Mouse (Mus musculus): ENCODE data around the gene Cnot10. TPM values are rescaled to one million over a fixed set of nuclear protein-coding genes. Genes with fewer than 3 reads are reported as not detected.

The Cnot10 gene
- polyA plus RNA-seq, 1 experiment from 2014 or later: 64.7 TPM

DNA sequence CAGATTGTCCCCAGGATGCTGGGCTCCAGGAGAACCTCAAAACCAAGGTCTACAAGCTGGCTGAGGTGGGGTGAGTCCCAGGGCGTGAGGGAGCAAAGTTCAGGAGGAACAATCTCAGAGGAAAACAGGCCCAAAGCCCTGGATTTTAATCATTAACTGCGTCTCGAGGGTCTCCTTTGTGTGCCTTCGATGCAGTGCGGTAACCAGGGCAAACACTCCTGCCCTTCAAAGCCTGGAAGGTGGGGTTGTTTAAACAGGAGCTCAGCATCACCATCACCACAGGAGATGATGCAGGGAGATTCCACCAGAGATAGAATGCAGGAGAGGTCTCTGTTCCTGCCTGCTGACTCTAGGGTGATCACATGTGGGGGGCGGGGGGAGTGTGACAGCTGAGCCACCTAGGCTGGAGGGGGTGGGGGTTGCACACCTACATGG lies 92.3 kb downstream of the Cnot10 start:
- ATAC-seq (ENCODE audit: low read depth): peak; percentile 48
- Histone ChIP-seq H3K36me3 (ENCODE audit: control insufficient read depth, insufficient read depth, low read length) (no peaks in the 10 kb centered on the region), H3K4me1 (replicated peaks; ENCODE audit: control insufficient read depth, insufficient read depth, low read length) (peaks cover 60% of the 10 kb centered on the region), H3K27me3 (ENCODE audit: control insufficient read depth, insufficient read depth, low read depth, low read length) (no peaks in the 10 kb centered on the region), H3K4me3 (ENCODE audit: low read length) (no peak overlapping the region), H3K9ac (ENCODE audit: low read length) (no peak overlapping the region), H3K9me3 (ENCODE audit: control insufficient read depth, low read length) (no peaks in the 10 kb centered on the region), H3K27ac (ENCODE audit: low read length) (peak overlapping the region; percentile 82), H3K4me2 (ENCODE audit: low read depth, low read length) (no peak overlapping the region)
- WGBS: 46% methylated on average over 6 of the region's 6 CpGs

GRCm38 (mm10) chr9:114546765-114547164 lies 93.2 kb downstream of the Cnot10 start:
- ATAC-seq (ENCODE audit: low read depth): no peak
- H3K4me3 ChIP-seq (ENCODE audit: low read length): no peak overlapping the region
- H3K27ac ChIP-seq (ENCODE audit: low read length): peak overlapping the region; percentile 82
- H3K27me3 ChIP-seq (ENCODE audit: control insufficient read depth, insufficient read depth, low read depth, low read length): no peaks in the 10 kb centered on the region
- H3K4me2 ChIP-seq (ENCODE audit: low read depth, low read length): no peak overlapping the region
- peaks cover 60% of the 10 kb centered on the region for H3K4me1 ChIP-seq (replicated peaks; ENCODE audit: control insufficient read depth, insufficient read depth, low read length)
- no peaks in the 10 kb centered on the region for H3K9me3 ChIP-seq (ENCODE audit: control insufficient read depth, low read length)
- no peaks in the 10 kb centered on the region for H3K36me3 ChIP-seq (ENCODE audit: control insufficient read depth, insufficient read depth, low read length)
- 38% methylated on average over 12 of the region's 12 CpGs for WGBS
- H3K9ac ChIP-seq (ENCODE audit: low read length): no peak overlapping the region

GRCm38 (mm10) chr9:114544754-114545393 lies 95.1 kb downstream of the Cnot10 start:
- Histone ChIP-seq H3K4me2 (ENCODE audit: low read depth, low read length) (peak overlapping the region; percentile 25), H3K36me3 (ENCODE audit: control insufficient read depth, insufficient read depth, low read length) (no peaks in the 10 kb centered on the region), H3K9me3 (ENCODE audit: control insufficient read depth, low read length) (no peaks in the 10 kb centered on the region), H3K27me3 (ENCODE audit: control insufficient read depth, insufficient read depth, low read depth, low read length) (no peaks in the 10 kb centered on the region), H3K4me1 (replicated peaks; ENCODE audit: control insufficient read depth, insufficient read depth, low read length) (peaks cover 59% of the 10 kb centered on the region), H3K27ac (ENCODE audit: low read length) (peak overlapping the region; percentile 65), H3K9ac (ENCODE audit: low read length) (no peak overlapping the region), H3K4me3 (ENCODE audit: low read length) (no peak overlapping the region)
- 29% methylated on average over 9 of the region's 9 CpGs for WGBS
- peak; percentile 48 for ATAC-seq (ENCODE audit: low read depth)

GRCm38 (mm10) chr9:114543882-114544753 lies 95.9 kb downstream of the Cnot10 start:
- ATAC-seq (ENCODE audit: low read depth): peak; percentile 15
- Histone ChIP-seq H3K27me3 (ENCODE audit: control insufficient read depth, insufficient read depth, low read depth, low read length) (no peaks in the 10 kb centered on the region), H3K4me1 (replicated peaks; ENCODE audit: control insufficient read depth, insufficient read depth, low read length) (peaks cover 55% of the 10 kb centered on the region), H3K4me2 (ENCODE audit: low read depth, low read length) (peak overlapping the region; percentile 25), H3K9me3 (ENCODE audit: control insufficient read depth, low read length) (no peaks in the 10 kb centered on the region), H3K27ac (ENCODE audit: low read length) (peak overlapping the region; percentile 65), H3K36me3 (ENCODE audit: control insufficient read depth, insufficient read depth, low read length) (no peaks in the 10 kb centered on the region), H3K9ac (ENCODE audit: low read length) (peak overlapping the region; percentile 31; the same call in 1 of the 2 replicates), H3K4me3 (ENCODE audit: low read length) (no peak overlapping the region)
- WGBS: 41% methylated on average over 17 of the region's 17 CpGs

GRCm38 (mm10) chr9:114541279-114541741 lies 98.7 kb downstream of the Cnot10 start:
- Histone ChIP-seq H3K4me2 (ENCODE audit: low read depth, low read length) (no peak overlapping the region), H3K27me3 (ENCODE audit: control insufficient read depth, insufficient read depth, low read depth, low read length) (no peaks in the 10 kb centered on the region), H3K4me1 (replicated peaks; ENCODE audit: control insufficient read depth, insufficient read depth, low read length) (peaks cover 43% of the 10 kb centered on the region), H3K4me3 (ENCODE audit: low read length) (no peak overlapping the region), H3K27ac (ENCODE audit: low read length) (no peak overlapping the region), H3K9me3 (ENCODE audit: control insufficient read depth, low read length) (no peaks in the 10 kb centered on the region), H3K36me3 (ENCODE audit: control insufficient read depth, insufficient read depth, low read length) (no peaks in the 10 kb centered on the region), H3K9ac (ENCODE audit: low read length) (no peak overlapping the region)
- whole genome bisulfite sequencing: 39% methylated on average over 1 of the region's 1 CpGs
- no peak for ATAC-seq (ENCODE audit: low read depth)

GRCm38 (mm10) chr9:114538996-114539563 lies 100.9 kb downstream of the Cnot10 start:
- ATAC-seq (ENCODE audit: low read depth): no peak
- Histone ChIP-seq H3K9me3 (ENCODE audit: control insufficient read depth, low read length) (no peaks in the 10 kb centered on the region), H3K4me2 (ENCODE audit: low read depth, low read length) (no peak overlapping the region), H3K27ac (ENCODE audit: low read length) (no peak overlapping the region), H3K4me1 (replicated peaks; ENCODE audit: control insufficient read depth, insufficient read depth, low read length) (peaks cover 25% of the 10 kb centered on the region), H3K9ac (ENCODE audit: low read length) (no peak overlapping the region), H3K4me3 (ENCODE audit: low read length) (no peak overlapping the region), H3K36me3 (ENCODE audit: control insufficient read depth, insufficient read depth, low read length) (no peaks in the 10 kb centered on the region), H3K27me3 (ENCODE audit: control insufficient read depth, insufficient read depth, low read depth, low read length) (no peaks in the 10 kb centered on the region)
- WGBS: 58% methylated on average over 7 of the region's 7 CpGs

DNA sequence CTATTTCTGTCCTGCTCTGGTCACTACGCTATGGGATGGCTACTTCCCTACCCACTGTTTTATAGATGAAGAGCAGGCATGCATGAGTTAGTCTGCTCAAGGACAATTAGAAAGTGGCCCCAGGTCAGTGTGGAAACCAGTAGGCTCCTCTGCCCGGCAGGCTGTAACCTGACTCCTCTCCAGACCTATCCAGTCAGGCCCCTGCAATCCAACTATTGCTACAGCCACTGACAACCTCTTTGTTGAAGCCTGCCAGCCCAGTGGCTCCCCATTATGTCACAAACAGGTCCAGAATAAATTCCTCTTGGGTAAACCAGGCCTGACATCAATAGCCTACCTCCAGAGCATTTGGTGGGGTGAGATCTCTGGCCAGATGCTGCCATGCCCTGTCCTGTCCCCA lies 103.4 kb downstream of the Cnot10 start:
- peak; percentile 36; the same call in 1 of the 2 replicates for ATAC-seq (ENCODE audit: low read depth)
- peaks cover 21% of the 10 kb centered on the region for H3K4me1 ChIP-seq (replicated peaks; ENCODE audit: control insufficient read depth, insufficient read depth, low read length)

More for the DNA sequence above, 103.4 kb downstream of the Cnot10 start:
- no peak overlapping the region for H3K4me2 ChIP-seq (ENCODE audit: low read depth, low read length)
- 58% methylated on average over 2 of the region's 2 CpGs for WGBS
- no peaks in the 10 kb centered on the region for H3K27me3 ChIP-seq (ENCODE audit: control insufficient read depth, insufficient read depth, low read depth, low read length)
- H3K9ac ChIP-seq (ENCODE audit: low read length): no peak overlapping the region
- no peak overlapping the region for H3K4me3 ChIP-seq (ENCODE audit: low read length)
- no peaks in the 10 kb centered on the region for H3K36me3 ChIP-seq (ENCODE audit: control insufficient read depth, insufficient read depth, low read length)
- H3K27ac ChIP-seq (ENCODE audit: low read length): no peak overlapping the region
- H3K9me3 ChIP-seq (ENCODE audit: control insufficient read depth, low read length): no peaks in the 10 kb centered on the region

All from lung, embryonic 16.5 days (tissue).